25 mouse cellular contexts compared by ENCODE assay signal in the genomic region with DNA sequence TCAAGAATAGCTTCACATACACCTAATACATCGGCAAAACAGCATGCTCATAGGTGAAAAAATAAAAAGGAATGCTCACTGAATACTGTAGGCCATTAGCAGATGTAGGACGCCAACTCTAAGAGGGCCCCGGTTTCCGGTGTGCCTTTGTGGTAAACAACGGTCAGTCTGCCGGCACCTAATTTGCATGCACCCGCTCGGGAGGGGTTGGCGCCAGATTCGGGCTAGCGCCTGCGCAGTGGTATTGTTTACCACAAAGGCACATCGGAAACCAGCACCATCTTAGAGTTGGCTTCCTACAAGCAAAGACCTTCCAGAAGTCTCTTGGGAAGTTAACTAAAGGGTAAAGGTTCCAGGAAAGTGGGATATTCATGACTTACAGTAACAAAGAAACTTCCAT.
A peak's percentile ranks its signal among the peaks of the same experiment; 100 is the strongest.
DNase-seq lines count a peak whose midpoint lies in the region; ATAC-seq lines count a peak whose summit lies in the region.
"Had no signal": no experiment of that assay in that cellular context is flagged by ENCODE, and none has a peak within 500 bp of the region (broad histone marks: within the 10 kb centered on the region; RNA-seq: fewer than 3 reads in every experiment).

No protein-coding gene starts in this region.

- no peak overlapping the region for H3K27ac ChIP-seq in hindbrain, embryonic 11.5 days (ENCODE audit: low read depth, low read length)
- no peak overlapping the region for H3K27ac ChIP-seq in hindbrain, embryonic 16.5 days (ENCODE audit: low read depth, low read length)
- H3K27ac ChIP-seq in midbrain, embryonic 12.5 days (replicated peaks), result no peak overlapping the region
- H3K27ac ChIP-seq in midbrain, embryonic 14.5 days (replicated peaks; ENCODE audit: low read depth, low read length), result no peak overlapping the region
- H3K27ac ChIP-seq: embryonic facial prominence, embryonic 13.5 days; embryonic facial prominence, embryonic 15.5 days; forebrain, embryonic 10.5 days; forebrain, embryonic 12.5 days had no signal

- H3K4me2 ChIP-seq in hindbrain, embryonic 11.5 days (replicated peaks; ENCODE audit: low read depth, low read length), result no peak overlapping the region
- H3K4me2 ChIP-seq in hindbrain, embryonic 16.5 days (ENCODE audit: low read length), result no peak overlapping the region
- H3K4me2 ChIP-seq in midbrain, embryonic 12.5 days (replicated peaks), result no peak overlapping the region
- H3K4me2 ChIP-seq in midbrain, embryonic 14.5 days (ENCODE audit: low read length), result no peak overlapping the region
- H3K4me2 ChIP-seq: embryonic facial prominence, embryonic 13.5 days; embryonic facial prominence, embryonic 15.5 days; forebrain, embryonic 12.5 days had no signal

- ATAC-seq in hindbrain, embryonic 11.5 days (ENCODE audit: low FRiP score), result peak; percentile 13; the same call in 1 of the 2 replicates
- ATAC-seq in hindbrain, embryonic 16.5 days, result no peak
- peak; percentile 27; the same call in 1 of the 2 replicates for ATAC-seq in midbrain, embryonic 12.5 days (ENCODE audit: low FRiP score, low read depth)
- ATAC-seq in midbrain, embryonic 14.5 days (ENCODE audit: low FRiP score, low TSS enrichment), result no peak
- ATAC-seq: forebrain, embryonic 14.5 days; forebrain, embryonic 16.5 days had no signal

- H3K9me3 ChIP-seq in hindbrain, embryonic 11.5 days (ENCODE audit: control insufficient read depth, low read length), result no peaks in the 10 kb centered on the region
- no peaks in the 10 kb centered on the region for H3K9me3 ChIP-seq in hindbrain, embryonic 16.5 days (ENCODE audit: control insufficient read depth, low read length)
- H3K9me3 ChIP-seq in midbrain, embryonic 12.5 days, result no peaks in the 10 kb centered on the region
- H3K9me3 ChIP-seq in midbrain, embryonic 14.5 days (ENCODE audit: control insufficient read depth, low read length), result no peaks in the 10 kb centered on the region
- H3K9me3 ChIP-seq: embryonic facial prominence, embryonic 13.5 days; embryonic facial prominence, embryonic 15.5 days; forebrain, embryonic 10.5 days; forebrain, embryonic 12.5 days; G1E had no signal

- no peak overlapping the region for H3K9ac ChIP-seq in hindbrain, embryonic 11.5 days (ENCODE audit: low read depth, low read length)
- no peak overlapping the region for H3K9ac ChIP-seq in hindbrain, embryonic 16.5 days (ENCODE audit: low read depth, low read length)
- H3K9ac ChIP-seq in midbrain, embryonic 12.5 days (replicated peaks), result no peak overlapping the region
- H3K9ac ChIP-seq in midbrain, embryonic 14.5 days (replicated peaks; ENCODE audit: low read length), result no peak overlapping the region
- H3K9ac ChIP-seq: embryonic facial prominence, embryonic 13.5 days; embryonic facial prominence, embryonic 15.5 days; forebrain, embryonic 12.5 days had no signal

- DNase-seq in hindbrain, embryonic 11.5 days (ENCODE audit: low spot score), result no peak
- DNase-seq in midbrain, embryonic 14.5 days, result no peak
- DNase-seq in A20 (ENCODE audit: low read depth, low spot score) (peak; percentile 86), MN1 (ENCODE audit: low spot score) (peak; percentile 30)
- DNase-seq in kidney, postnatal 10 days, result no peak
- DNase-seq in adrenal gland, adult 2 months, result no peak
- DNase-seq: adrenal gland, adult 8-10 months; adrenal gland, postnatal 14 days; adrenal gland, postnatal 36 days; cerebellum, adult 11-12 months; cerebellum, adult 2 months; cerebellum, adult 9-10 months; cerebellum, postnatal 10 days; cerebellum, postnatal 36 days; embryo, embryonic 11 days had no signal

- H3K4me3 ChIP-seq in hindbrain, embryonic 11.5 days (ENCODE audit: low read depth, low read length), result no peak overlapping the region
- no peak overlapping the region for H3K4me3 ChIP-seq in hindbrain, embryonic 16.5 days (ENCODE audit: low read length)
- H3K4me3 ChIP-seq in midbrain, embryonic 12.5 days, result no peak overlapping the region
- H3K4me3 ChIP-seq in midbrain, embryonic 14.5 days (replicated peaks; ENCODE audit: low read depth, low read length), result no peak overlapping the region
- H3K4me3 ChIP-seq: embryonic facial prominence, embryonic 13.5 days; embryonic facial prominence, embryonic 15.5 days; erythroblast, embryonic 14.5 days; forebrain, embryonic 10.5 days; forebrain, embryonic 12.5 days had no signal

- H3K4me1 ChIP-seq in hindbrain, embryonic 11.5 days (replicated peaks; ENCODE audit: control insufficient read depth, insufficient read depth, low read length), result no peaks in the 10 kb centered on the region
- peaks cover 16% of the 10 kb centered on the region for H3K4me1 ChIP-seq in hindbrain, embryonic 16.5 days (ENCODE audit: control insufficient read depth, insufficient read depth, low read depth, low read length)
- no peaks in the 10 kb centered on the region for H3K4me1 ChIP-seq in midbrain, embryonic 12.5 days
- H3K4me1 ChIP-seq in midbrain, embryonic 14.5 days (ENCODE audit: control insufficient read depth, insufficient read depth, low read length), result 0 out of 2 replicates have a peak, but pooled peaks cover 3% of the 10 kb centered on the region
- H3K4me1 ChIP-seq: embryonic facial prominence, embryonic 15.5 days; forebrain, embryonic 10.5 days; forebrain, embryonic 12.5 days had no signal

- WGBS in hindbrain, embryonic 11.5 days, result 71% methylated on average over 13 of the region's 13 CpGs
- 68% methylated on average over 13 of the region's 13 CpGs for WGBS in hindbrain, embryonic 16.5 days
- 78% methylated on average over 13 of the region's 13 CpGs for WGBS in midbrain, embryonic 12.5 days
- WGBS in midbrain, embryonic 14.5 days, result 75% methylated on average over 13 of the region's 13 CpGs

- H3K27me3 ChIP-seq in hindbrain, embryonic 11.5 days (ENCODE audit: control insufficient read depth, insufficient read depth, low read length), result no peaks in the 10 kb centered on the region
- no peaks in the 10 kb centered on the region for H3K27me3 ChIP-seq in hindbrain, embryonic 16.5 days (replicated peaks; ENCODE audit: control insufficient read depth, insufficient read depth, low read length)
- no peaks in the 10 kb centered on the region for H3K27me3 ChIP-seq in midbrain, embryonic 12.5 days
- H3K27me3 ChIP-seq in midbrain, embryonic 14.5 days (ENCODE audit: control insufficient read depth, insufficient read depth, low read length), result no peaks in the 10 kb centered on the region
- H3K27me3 ChIP-seq: embryonic facial prominence, embryonic 13.5 days; embryonic facial prominence, embryonic 15.5 days; forebrain, embryonic 12.5 days had no signal

- H3K36me3 ChIP-seq in hindbrain, embryonic 11.5 days (ENCODE audit: control insufficient read depth, insufficient read depth, low read length), result no peaks in the 10 kb centered on the region
- H3K36me3 ChIP-seq in hindbrain, embryonic 16.5 days (ENCODE audit: control insufficient read depth, insufficient read depth, low read length), result no peaks in the 10 kb centered on the region
- no peaks in the 10 kb centered on the region for H3K36me3 ChIP-seq in midbrain, embryonic 12.5 days
- H3K36me3 ChIP-seq in midbrain, embryonic 14.5 days (ENCODE audit: control insufficient read depth, insufficient read depth, low read length), result no peaks in the 10 kb centered on the region
- H3K36me3 ChIP-seq: embryonic facial prominence, embryonic 13.5 days; embryonic facial prominence, embryonic 15.5 days; forebrain, embryonic 10.5 days; forebrain, embryonic 12.5 days; G1E had no signal

Comparison
In these comparisons a context has a peak if more than half of its experiments do, and no peak if none do; other contexts are left out.
1. ATAC-seq: peak in hindbrain, embryonic 11.5 days (single experiment) and midbrain, embryonic 12.5 days (single experiment); none in hindbrain, embryonic 16.5 days (single experiment) and midbrain, embryonic 14.5 days (single experiment).
2. DNase-seq: peak in A20 (single experiment) and MN1 (single experiment); none in hindbrain, embryonic 11.5 days (single experiment), midbrain, embryonic 14.5 days (single experiment), kidney, postnatal 10 days (single experiment) and adrenal gland, adult 2 months (single experiment).